Mouse (Mus musculus): Measurements from ENCODE around the gene Stk39.

DNA sequence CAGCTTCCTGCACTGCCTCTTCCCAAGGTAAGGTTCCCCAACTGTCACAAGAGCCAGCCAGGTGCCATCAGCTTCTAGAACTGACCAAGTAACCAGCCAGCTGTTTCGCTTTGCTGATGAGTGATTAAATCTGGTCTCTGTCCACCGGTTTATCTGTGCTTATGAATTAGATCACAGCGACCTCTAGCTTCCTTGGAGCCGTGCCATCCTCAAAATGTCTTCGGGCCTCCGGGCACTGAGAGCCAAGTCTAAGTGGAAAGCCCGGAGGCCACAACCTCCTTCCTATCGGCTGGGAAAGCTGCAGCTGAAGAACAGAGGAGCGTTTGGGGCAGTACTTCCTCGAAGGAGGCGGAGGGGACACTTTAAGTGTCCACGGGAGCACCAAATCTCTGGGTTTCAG is 95.4 kb downstream of the Stk39 start:
- TF ChIP-seq CTCF (IDR thresholded peaks at IDR 0.05; ENCODE audit: borderline replicate concordance, control insufficient read depth, extremely low read depth, insufficient read depth, low read length, poor library complexity) (no peak), POLR2A (IDR thresholded peaks at IDR 0.05; ENCODE audit: control insufficient read depth, extremely low read depth, insufficient read depth, low read length, poor library complexity) (no peak)

Measured in thymus, adult 2 months (tissue).